Mouse (Mus musculus): ENCODE measurements around the gene Olfr1360.

DNA sequence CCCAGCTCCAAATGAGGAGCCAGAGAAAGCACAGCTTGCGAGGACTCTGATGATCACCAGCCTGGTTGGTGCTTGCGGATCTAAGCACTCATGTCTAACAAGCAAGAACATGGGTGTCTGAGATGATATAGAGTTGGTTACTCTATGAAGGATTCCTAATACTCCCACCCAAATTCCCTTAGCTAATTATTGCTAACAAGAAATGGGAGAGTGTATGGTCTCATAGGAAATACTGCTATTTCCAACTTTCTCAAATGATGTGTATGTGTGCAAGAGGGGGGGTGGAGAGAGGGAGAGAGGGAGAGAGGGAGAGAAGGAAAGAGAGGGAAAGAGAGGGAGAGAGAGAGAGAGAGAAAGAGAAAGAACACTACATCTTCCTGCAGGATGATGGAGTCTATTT lies 13.9 kb downstream of the Olfr1360 start, which contains the start of gene Olfr1361:
- TF ChIP-seq CTCF (IDR thresholded peaks at IDR 0.05; ENCODE audit: borderline replicate concordance, control insufficient read depth, extremely low read depth, insufficient read depth, low read length, poor library complexity) (no peak), POLR2A (IDR thresholded peaks at IDR 0.05; ENCODE audit: control insufficient read depth, extremely low read depth, insufficient read depth, low read length, poor library complexity) (no peak)

Measured in thymus, adult 2 months (tissue).